Mouse (Mus musculus): ENCODE measurements around the gene Agr2.

- TF ChIP-seq CTCF (conservative IDR thresholded peaks at IDR 0.05; ENCODE audit: low read length): no peak; the same call in 1 of the 2 replicates
- TF ChIP-seq POU5F1 (IDR thresholded peaks at IDR 0.05; ENCODE audit: borderline replicate concordance, low read length): no peak
These were observed 25.1 kb downstream of the Agr2 start for GRCm38 (mm10) chr12:36017791-36018190.

All from E14TG2a.4 (cell line).